11 mouse cellular contexts compared by ENCODE assay signal in the genomic region with DNA sequence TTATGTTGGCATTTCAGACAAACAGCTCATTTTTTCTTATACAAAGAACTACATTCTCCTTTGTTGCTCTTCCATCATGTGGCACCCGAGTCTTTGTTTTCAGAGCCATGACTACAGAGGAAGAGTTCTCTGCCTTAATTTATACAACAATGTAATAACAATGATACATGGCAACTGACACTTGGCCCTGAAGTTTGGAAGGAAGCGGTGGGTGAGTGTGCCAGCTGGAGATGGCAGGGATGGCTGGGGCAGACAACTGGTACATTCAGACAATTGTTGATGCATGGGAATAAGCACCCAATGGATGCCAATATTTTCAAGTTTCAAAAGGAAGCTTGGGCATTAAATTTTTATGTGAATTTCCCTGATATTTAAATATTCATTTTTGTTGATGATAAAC.
"Had no signal": no experiment of that assay in that cellular context is flagged by ENCODE, and none has a peak within 500 bp of the region (broad histone marks: within the 10 kb centered on the region; RNA-seq: fewer than 3 reads in every experiment).

No protein-coding gene starts in this region.

- DNase-seq: kidney, adult 18-20 months; kidney, adult 9 months; kidney, postnatal 14 days; kidney, postnatal 4 days; liver, postnatal 0 days; lung, embryonic 14.5 days; retina, postnatal 1 day; right cerebral cortex, postnatal 25 days; spleen, adult 18-20 months; thymus, adult 18-20 months; thymus, postnatal 36 days had no signal
